Mouse (Mus musculus) spleen, postnatal 10 days (tissue): Measurements from ENCODE around the gene Gm11568.
"Not testable (repeated sequence)": the region's sequence is repeated elsewhere in the genome, so short reads cannot be mapped to it uniquely, and the experiment has no call there.

Experiments
- DNase-seq, 2 experiments: peaks; one replicate each; pipeline ENCODE4 v3.0.0; 2021 to 2022; ENCODE audit warnings: low spot score in 2 of 2

Gene Gm11568

DNA sequence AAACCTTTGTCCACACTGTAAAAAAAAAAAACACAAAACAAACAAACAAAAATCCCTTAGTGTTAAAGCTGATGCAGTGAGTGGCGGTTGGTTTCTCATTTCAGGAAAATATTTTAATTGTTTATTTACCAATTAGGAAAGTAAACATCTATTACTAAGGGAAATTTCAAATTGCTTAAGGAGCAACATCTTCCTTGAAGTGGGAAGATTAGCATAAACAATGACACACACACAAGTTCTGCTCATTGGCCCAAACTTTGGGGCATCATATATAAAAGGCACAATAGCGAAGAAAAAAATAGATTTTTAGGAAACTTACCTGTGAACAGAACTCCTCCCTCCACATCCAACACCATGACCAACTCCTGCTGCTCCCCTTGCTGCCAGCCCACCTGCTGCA is at the start of gene Gm11568:
TSS of gene Gm11568 (plus strand) at position 301 of the 400 bp plus-strand sequence.
- DNase-seq: no peak

- DNase-seq: not testable (repeated sequence)
Measured at GRCm38 (mm10) chr11:99809792-99810191, 47.9 kb upstream of the Gm11568 start, which contains the start of gene Krtap4-13. TSS of gene Krtap4-13 (minus strand) at chr11:99809892.

DNA sequence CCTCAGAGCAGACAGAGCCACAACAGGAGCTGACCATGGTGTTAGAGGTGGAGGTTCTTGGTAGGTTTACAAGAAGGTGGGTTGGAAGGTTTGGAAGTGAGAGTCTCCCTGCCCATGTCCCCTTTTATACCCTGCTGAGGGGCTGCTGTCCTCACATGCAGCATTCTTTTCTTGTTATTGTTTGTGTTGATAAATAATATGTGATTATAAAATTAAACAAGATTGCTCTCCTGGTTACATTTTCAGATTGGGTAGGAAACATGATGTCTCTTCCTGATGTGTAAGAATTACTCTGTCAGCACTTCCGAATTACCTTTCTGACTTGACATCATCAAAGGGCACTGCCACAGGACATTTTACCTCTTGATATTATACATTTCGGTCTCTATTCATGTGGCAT is 42.2 kb upstream of the Gm11568 start, which contains the start of gene Gm11564:
TSS of gene Gm11564 (minus strand) at position 101 of the 400 bp plus-strand sequence.
- DNase-seq: not testable (repeated sequence)

DNA sequence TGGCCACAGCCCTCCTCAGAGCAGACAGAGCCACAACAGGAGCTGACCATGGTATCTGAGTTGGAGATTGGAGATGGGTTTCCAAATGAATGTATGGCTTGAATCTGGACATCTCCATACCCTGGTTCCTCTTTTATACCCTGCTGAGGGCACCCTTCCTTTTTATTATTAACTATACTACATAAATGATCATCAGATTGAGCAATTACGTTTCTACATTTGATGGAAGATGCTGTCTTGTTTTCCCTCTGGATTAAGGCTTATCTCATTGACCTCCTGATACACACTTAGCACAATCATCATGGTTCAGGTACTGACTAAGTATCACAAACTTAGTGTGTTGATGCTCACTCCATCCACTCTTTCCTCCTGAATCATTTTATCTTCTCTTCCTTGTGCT is 19.8 kb upstream of the Gm11568 start, which contains the start of gene 2300003K06Rik:
TSS of gene 2300003K06Rik (minus strand) at position 101 of the 400 bp plus-strand sequence.
- no peak for DNase-seq

- no peak for DNase-seq
Measured at GRCm38 (mm10) chr11:99842185-99842584, 15.5 kb upstream of the Gm11568 start.

DNA sequence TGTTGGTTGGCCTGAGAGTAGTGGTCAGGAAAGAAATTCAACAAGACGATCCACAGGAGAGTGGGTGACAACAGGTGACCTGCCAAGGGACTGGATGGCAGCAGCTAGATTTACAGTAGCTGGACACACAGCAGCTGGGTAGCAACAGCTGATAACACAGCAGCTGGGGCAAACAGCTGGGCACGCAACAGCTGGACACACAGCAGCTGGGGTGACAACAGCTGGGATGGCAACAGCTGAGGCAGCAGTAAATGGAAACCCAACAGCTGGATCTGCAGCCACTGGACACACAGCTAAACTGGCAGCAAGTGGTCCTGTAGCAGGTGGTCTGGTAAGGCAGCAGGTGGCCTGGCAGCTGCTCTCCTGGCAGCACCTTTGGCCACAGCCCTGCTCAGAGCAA is 11.0 kb upstream of the Gm11568 start:
- DNase-seq: no peak

- DNase-seq: no peak
Measured at GRCm38 (mm10) chr11:99851508-99851907, 6.2 kb upstream of the Gm11568 start, which contains the start of gene Krtap4-16. TSS of gene Krtap4-16 (minus strand) at chr11:99851608.

DNA sequence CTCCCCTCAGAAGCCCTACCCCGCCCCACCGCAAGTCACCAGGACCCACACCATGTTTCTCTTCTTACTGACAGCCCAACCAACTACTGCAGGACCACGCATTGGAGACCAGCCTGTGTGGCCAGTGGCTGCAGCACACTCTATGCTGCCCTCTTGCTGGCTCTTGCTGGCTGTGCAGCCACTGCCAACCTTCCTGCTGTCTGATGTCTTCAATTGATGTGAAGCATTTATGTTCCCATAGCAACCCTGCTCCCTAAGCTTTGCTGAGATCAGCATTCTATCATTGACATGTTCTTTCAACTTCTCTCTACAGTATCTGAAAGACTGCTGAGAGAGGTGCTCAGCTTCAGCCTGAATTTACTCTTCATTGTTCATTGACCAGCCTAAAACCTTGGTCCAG is 3.6 kb upstream of the Gm11568 start:
- no peak for DNase-seq

DNA sequence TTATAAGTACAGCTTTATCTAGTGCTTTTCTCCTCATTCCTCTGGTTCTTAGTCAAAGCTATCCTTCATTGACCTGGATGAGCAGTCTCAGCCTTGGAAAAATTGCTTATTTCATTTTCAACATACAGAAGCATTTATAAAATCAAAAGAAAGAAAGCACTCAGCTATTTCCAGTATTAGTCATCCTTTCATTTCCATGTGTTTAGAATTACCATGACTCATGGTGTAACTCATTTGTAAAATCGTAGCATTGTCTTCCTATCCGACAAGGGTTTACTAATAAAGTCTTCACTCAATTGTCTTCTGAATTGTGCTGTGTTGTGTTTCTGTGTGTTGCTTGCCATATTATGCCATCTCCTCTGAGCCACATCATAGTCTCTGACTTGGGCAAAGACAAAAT is 1.0 kb downstream of the Gm11568 start:
- no peak for DNase-seq

GRCm38 (mm10) chr11:99864176-99864575 is 6.5 kb downstream of the Gm11568 start, which contains the start of gene Gm11559:
TSS of gene Gm11559 (plus strand) at chr11:99864476.
- not testable (repeated sequence) for DNase-seq

DNA sequence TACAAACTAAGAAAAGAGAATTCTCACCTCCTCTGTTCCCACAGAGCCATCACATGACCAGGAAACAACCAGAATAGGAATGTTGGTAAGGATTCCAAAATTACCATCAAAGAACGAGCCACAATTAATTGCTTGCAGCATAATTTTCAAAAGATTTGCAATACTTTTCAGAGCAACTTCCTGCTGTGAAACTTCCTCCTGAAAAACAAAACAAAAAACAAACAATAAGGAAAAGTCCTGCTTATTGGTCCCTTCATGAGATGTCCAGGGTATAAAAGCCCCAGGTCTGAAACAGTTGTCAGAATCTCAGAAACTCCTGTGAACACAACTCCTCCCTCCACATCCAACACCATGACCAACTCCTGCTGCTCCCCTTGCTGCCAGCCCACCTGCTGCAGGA is 15.4 kb downstream of the Gm11568 start, which contains the start of gene Krtap9-1:
TSS of gene Krtap9-1 (plus strand) at position 301 of the 400 bp plus-strand sequence.
- not testable (repeated sequence) for DNase-seq

DNA sequence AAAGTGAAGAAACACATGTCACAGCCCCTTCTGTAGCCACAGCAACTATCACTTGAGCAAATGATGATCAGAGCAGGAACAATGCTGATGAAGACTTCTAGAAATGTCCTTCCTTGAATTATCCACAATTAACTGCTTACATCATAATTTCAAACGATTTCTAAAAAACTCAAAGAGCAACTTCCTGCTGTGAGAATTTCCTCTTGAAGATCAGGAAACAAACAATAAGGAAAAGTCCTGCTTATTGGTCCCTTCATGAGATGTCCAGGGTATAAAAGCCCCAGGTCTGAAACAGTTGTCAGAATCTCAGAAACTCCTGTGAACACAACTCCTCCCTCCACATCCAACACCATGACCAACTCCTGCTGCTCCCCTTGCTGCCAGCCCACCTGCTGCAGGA is 21.2 kb downstream of the Gm11568 start, which contains the start of gene Gm11567:
TSS of gene Gm11567 (plus strand) at position 301 of the 400 bp plus-strand sequence.
- not testable (repeated sequence) for DNase-seq

- DNase-seq: no peak
Measured at GRCm38 (mm10) chr11:99907620-99908019, 49.9 kb downstream of the Gm11568 start, which contains the start of gene Krtap31-1. TSS of gene Krtap31-1 (plus strand) at chr11:99907920.
